Mouse (Mus musculus): ENCODE results near the gene Gabra2.

GRCm38 (mm10) chr5:71025956-71026355 is 69.7 kb downstream of the Gabra2 start:
- no peak for TF ChIP-seq POLR2A (IDR thresholded peaks at IDR 0.05; ENCODE audit: insufficient read length, low read depth)
- TF ChIP-seq MYOD1 (IDR thresholded peaks at IDR 0.05; ENCODE audit: control insufficient read depth in 1 of 3, insufficient read length in 2 of 3, low read depth in 2 of 3): no peak
- TF ChIP-seq USF1 (IDR thresholded peaks at IDR 0.05; ENCODE audit: low read depth): no peak
- TF ChIP-seq POLR2AphosphoS2 (IDR thresholded peaks at IDR 0.05; ENCODE audit: insufficient read length, low read depth): no peak
- TF ChIP-seq SRF (IDR thresholded peaks at IDR 0.05; ENCODE audit: control insufficient read depth, insufficient read length, low read depth): no peak

Data from myocyte (in vitro differentiated cells).